Mouse (Mus musculus) lung, embryonic 14.5 days (tissue): ENCODE data around the gene Ext2. TPM values are rescaled to one million over a fixed set of nuclear protein-coding genes. Genes with fewer than 3 reads are reported as not detected.

Source experiments
- ATAC-seq: fragments of 200-750 bp; cut with Nextera tagmentation; 2 replicates; pipeline ENCODE4 v1.8.0; 2017; ENCODE audit warnings: mild to moderate bottlenecking, moderate TSS enrichment, moderate library complexity; ENCODE audit not compliant: insufficient read depth
- DNase-seq: peaks from one replicate; pipeline ENCODE4 v3.0.0-alpha.2; 2015
- H3K27ac ChIP-seq: fragments of 300-500 bp; sonication (generic); 2 replicates; pipeline ENCODE4 v1.5.1; 2014; ENCODE audit warnings: low read depth, mild to moderate bottlenecking, moderate library complexity
- H3K27me3 ChIP-seq: fragments of 300-500 bp; sonication (generic); 2 replicates; pipeline ENCODE4 v1.6.1; 2014; ENCODE audit warnings: low read length, control low read depth; ENCODE audit not compliant: insufficient read depth
- H3K36me3 ChIP-seq: fragments of 300-500 bp; sonication (generic); 2 replicates; pipeline ENCODE4 v1.6.1; 2014; ENCODE audit warnings: control low read depth; ENCODE audit not compliant: insufficient read depth
- H3K4me1 ChIP-seq: fragments of 300-500 bp; sonication (generic); 2 replicates; pipeline ENCODE4 v1.6.1; 2014; ENCODE audit warnings: antibody characterized with exemption, control low read depth; ENCODE audit not compliant: insufficient read depth
- H3K4me2 ChIP-seq: fragments of 300-500 bp; sonication (generic); 2 replicates; pipeline ENCODE4 v1.6.1; 2014; ENCODE audit warnings: mild to moderate bottlenecking
- H3K4me3 ChIP-seq: fragments of 300-500 bp; sonication (generic); 2 replicates; pipeline ENCODE4 v1.5.1; 2014; ENCODE audit warnings: low read depth, low read length
- H3K9ac ChIP-seq: fragments of 300-500 bp; sonication (generic); 2 replicates; pipeline ENCODE4 v1.6.1; 2014
- H3K9me3 ChIP-seq: fragments of 300-500 bp; sonication (generic); 2 replicates; pipeline ENCODE4 v1.6.1; 2016; ENCODE audit warnings: low read depth, low read length, control low read depth
- CTCF ChIP-seq: IDR thresholded peaks from 2 replicates; pipeline ENCODE4 v1.5.1; 2016; ENCODE audit warnings: antibody characterized with exemption, low read depth
- WGBS: fragments of 180-500 bp; shearing (Covaris S2); extraction: QIAGEN DNeasy Blood & Tissue Kit; methylation state at CpG from one replicate; pipeline ENCODE4 v1.1.7; 2014; 5-methylcytosine and 5-hydroxymethylcytosine counted together
- polyA plus RNA-seq: library from polyadenylated mRNA; unstranded; fragments of >200 nt; fragmentation: Nextera tagmentation; extraction: Ambion mirVana; gene quantifications from 2 replicates; pipeline ENCODE4 v1.2.1, GENCODE M21; 2014

Ext2 gene
- polyA plus RNA-seq, 1 experiment from 2014 or later, result 138 TPM

- H3K9me3 ChIP-seq, result no peaks in the 10 kb centered on the region
- TF ChIP-seq CTCF, result no peak
- no peaks in the 10 kb centered on the region for H3K27me3 ChIP-seq
- peak overlapping the region; percentile 15; the same call in 1 of the 2 replicates for H3K27ac ChIP-seq
- H3K4me1 ChIP-seq, result peaks cover 8% of the 10 kb centered on the region; the same call in 1 of the 2 replicates
- no peak overlapping the region for H3K4me3 ChIP-seq
- no peak overlapping the region for H3K9ac ChIP-seq
- no peak overlapping the region for H3K4me2 ChIP-seq
- WGBS, result 39% methylated on average over 9 of the region's 9 CpGs
- peak; percentile 53; the same call in 1 of the 2 replicates for ATAC-seq
- no peaks in the 10 kb centered on the region; the same call in 1 of the 2 replicates for H3K36me3 ChIP-seq
- peak; percentile 67 for DNase-seq
These were observed 102.3 kb downstream of the Ext2 start for GRCm38 (mm10) chr2:93719792-93720675.

- H3K9ac ChIP-seq, result no peak overlapping the region
- ATAC-seq (no peak), DNase-seq (no peak)
- H3K27ac ChIP-seq, result no peak overlapping the region
- no peak overlapping the region for H3K4me2 ChIP-seq
- H3K4me1 ChIP-seq, result peaks cover 10% of the 10 kb centered on the region; the same call in 1 of the 2 replicates
- no peaks in the 10 kb centered on the region for H3K9me3 ChIP-seq
- H3K4me3 ChIP-seq, result no peak overlapping the region
- no peaks in the 10 kb centered on the region for H3K27me3 ChIP-seq
- no peaks in the 10 kb centered on the region; the same call in 1 of the 2 replicates for H3K36me3 ChIP-seq
- no peak for TF ChIP-seq CTCF
These were observed 109.1 kb downstream of the Ext2 start for GRCm38 (mm10) chr2:93713267-93713666.

GRCm38 (mm10) chr2:93711460-93711859 is 110.9 kb downstream of the Ext2 start:
- peak; percentile 95 for ATAC-seq
- TF ChIP-seq CTCF, result no peak
- DNase-seq, result peak; percentile 87
- Histone ChIP-seq H3K27ac (no peak overlapping the region), H3K9me3 (no peaks in the 10 kb centered on the region), H3K4me3 (no peak overlapping the region), H3K4me2 (no peak overlapping the region), H3K4me1 (peaks cover 10% of the 10 kb centered on the region; the same call in 1 of the 2 replicates), H3K27me3 (no peaks in the 10 kb centered on the region), H3K9ac (no peak overlapping the region), H3K36me3 (no peaks in the 10 kb centered on the region)
- WGBS, result 42% methylated on average over 3 of the region's 3 CpGs

- H3K27me3 ChIP-seq, result no peaks in the 10 kb centered on the region
- no peaks in the 10 kb centered on the region for H3K9me3 ChIP-seq
- H3K4me2 ChIP-seq, result no peak overlapping the region
- peaks cover 10% of the 10 kb centered on the region; the same call in 1 of the 2 replicates for H3K4me1 ChIP-seq
- H3K9ac ChIP-seq, result no peak overlapping the region
- no peak for TF ChIP-seq CTCF
- DNase-seq (no peak), ATAC-seq (no peak)
- 59% methylated on average over 3 of the region's 3 CpGs for WGBS
- H3K27ac ChIP-seq, result no peak overlapping the region
- H3K36me3 ChIP-seq, result no peaks in the 10 kb centered on the region
- no peak overlapping the region for H3K4me3 ChIP-seq
These were observed 112.7 kb downstream of the Ext2 start for GRCm38 (mm10) chr2:93709696-93710095.

- Histone ChIP-seq H3K9me3 (no peaks in the 10 kb centered on the region), H3K4me1 (peaks cover 10% of the 10 kb centered on the region; the same call in 1 of the 2 replicates), H3K27ac (no peak overlapping the region), H3K4me2 (no peak overlapping the region), H3K9ac (no peak overlapping the region), H3K4me3 (no peak overlapping the region), H3K36me3 (0 out of 2 replicates have a peak, but pooled peaks cover 2% of the 10 kb centered on the region), H3K27me3 (no peaks in the 10 kb centered on the region)
- no peak for TF ChIP-seq CTCF
- DNase-seq (no peak), ATAC-seq (no peak)
- 91% methylated on average over 6 of the region's 6 CpGs for WGBS
These were observed 113.1 kb downstream of the Ext2 start for GRCm38 (mm10) chr2:93709241-93709640.

- ATAC-seq, result no peak
- H3K4me3 ChIP-seq, result no peak overlapping the region
- no peak overlapping the region for H3K27ac ChIP-seq
- H3K36me3 ChIP-seq, result peaks cover 9% of the 10 kb centered on the region; the same call in 1 of the 2 replicates
- WGBS, result 75% methylated on average over 3 of the region's 3 CpGs
- no peak overlapping the region for H3K9ac ChIP-seq
- H3K4me2 ChIP-seq, result no peak overlapping the region
- no peak for TF ChIP-seq CTCF
- DNase-seq, result no peak
- 0 out of 2 replicates have a peak, but pooled peaks cover 2% of the 10 kb centered on the region for H3K4me1 ChIP-seq
- H3K27me3 ChIP-seq, result no peaks in the 10 kb centered on the region
- H3K9me3 ChIP-seq, result no peaks in the 10 kb centered on the region
These were observed 115.5 kb downstream of the Ext2 start for GRCm38 (mm10) chr2:93706825-93707224.

GRCm38 (mm10) chr2:93706407-93706806 is 116.0 kb downstream of the Ext2 start:
- H3K4me3 ChIP-seq, result no peak overlapping the region
- 0 out of 2 replicates have a peak, but pooled peaks cover 2% of the 10 kb centered on the region for H3K4me1 ChIP-seq
- no peak overlapping the region for H3K9ac ChIP-seq
- DNase-seq (no peak), ATAC-seq (no peak)
- 88% methylated on average over 2 of the region's 2 CpGs for WGBS
- H3K36me3 ChIP-seq, result peaks cover 9% of the 10 kb centered on the region; the same call in 1 of the 2 replicates
- no peak overlapping the region for H3K4me2 ChIP-seq
- H3K9me3 ChIP-seq, result no peaks in the 10 kb centered on the region
- TF ChIP-seq CTCF, result no peak
- no peaks in the 10 kb centered on the region for H3K27me3 ChIP-seq
- no peak overlapping the region for H3K27ac ChIP-seq
